Mouse (Mus musculus): Measurements from ENCODE around the gene Pick1.

DNA sequence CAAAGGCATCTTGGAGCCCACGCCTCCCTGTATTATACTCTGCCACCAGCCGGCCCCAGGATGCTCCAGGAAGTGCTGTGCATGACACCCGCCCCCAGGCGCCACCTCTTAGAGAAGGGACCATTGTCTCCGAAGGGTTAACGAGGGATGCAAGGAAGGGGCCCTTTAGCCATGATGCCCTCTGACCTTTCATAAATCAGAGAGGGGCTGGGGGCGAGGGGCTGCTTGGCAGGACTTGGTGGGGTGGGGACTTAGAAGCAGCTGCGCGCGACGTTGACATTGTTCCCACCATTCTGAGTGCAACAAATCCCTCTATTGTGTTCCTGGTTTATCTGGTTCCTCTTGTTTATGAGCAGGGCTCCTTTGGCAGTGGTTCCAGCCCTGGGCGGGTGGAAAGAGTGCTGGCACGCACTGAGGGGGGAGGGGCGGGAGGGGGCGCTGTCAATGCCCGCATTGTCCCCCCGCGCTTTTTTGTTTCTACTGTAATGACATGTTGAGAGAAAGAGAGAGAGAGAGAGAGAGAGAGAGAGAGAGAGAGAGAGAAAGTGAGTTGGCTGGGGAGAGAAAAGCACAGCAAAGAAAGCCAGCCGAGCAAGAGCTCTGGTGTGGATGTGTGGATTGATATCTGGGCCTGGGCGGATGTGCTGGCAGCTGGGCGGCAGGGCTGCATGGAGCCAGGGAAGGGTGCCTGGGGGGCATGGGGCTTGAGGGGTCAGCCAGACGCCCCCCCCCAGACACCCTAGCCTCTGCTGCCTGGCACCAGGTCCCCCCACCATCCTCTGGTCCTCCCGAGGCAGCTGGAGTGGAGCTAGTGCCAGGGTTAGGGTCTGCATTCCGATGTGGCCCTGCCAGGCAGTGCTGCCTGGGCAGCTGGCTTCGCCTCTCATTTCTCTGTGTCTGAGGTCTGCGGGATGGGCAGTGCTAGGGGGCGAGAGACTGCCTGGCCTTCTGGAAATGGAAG, 35.8 kb upstream of the Pick1 start:
- TF ChIP-seq CTCF (IDR thresholded peaks at IDR 0.05; ENCODE audit: low read depth), result no peak
- TF ChIP-seq EP300 (IDR thresholded peaks at IDR 0.05; ENCODE audit: low read depth), result no peak

Measured in heart, postnatal 0 days (tissue).